Mouse (Mus musculus) midbrain, embryonic 14.5 days (tissue): Measurements from ENCODE around the gene Obp2a. TPM values are rescaled to one million over a fixed set of nuclear protein-coding genes. Genes with fewer than 3 reads are reported as not detected.
"Not testable (repeated sequence)": the region's sequence is repeated elsewhere in the genome, so short reads cannot be mapped to it uniquely, and the experiment has no call there.

ENCODE experiments used
- ATAC-seq: fragments of 200-750 bp; cut with Nextera tagmentation; 2 replicates; pipeline ENCODE4 v1.8.0; 2017; ENCODE audit warnings: moderate number of reproducible peaks, moderate library complexity; ENCODE audit not compliant: low FRiP score, low TSS enrichment
- DNase-seq: peaks from one replicate; pipeline ENCODE4 v3.0.0-alpha.2; 2015
- H3K27ac ChIP-seq: fragments of 300-500 bp; sonication (generic); replicated peaks from 2 replicates; pipeline ENCODE4 v1.5.1; 2014; ENCODE audit warnings: mild to moderate bottlenecking, low read depth, low read length, moderate library complexity
- H3K27me3 ChIP-seq: fragments of 300-500 bp; sonication (generic); 2 replicates; pipeline ENCODE4 v1.6.1; 2014; ENCODE audit warnings: low read length, control low read depth, mixed read lengths; ENCODE audit not compliant: control insufficient read depth, insufficient read depth
- H3K36me3 ChIP-seq: fragments of 300-500 bp; sonication (generic); 2 replicates; pipeline ENCODE4 v1.6.1; 2014; ENCODE audit warnings: low read length, control low read depth; ENCODE audit not compliant: control insufficient read depth, insufficient read depth
- H3K4me1 ChIP-seq: fragments of 300-500 bp; sonication (generic); 2 replicates; pipeline ENCODE4 v1.6.1; 2014; ENCODE audit warnings: mild to moderate bottlenecking, antibody characterized with exemption, low read length, control low read depth; ENCODE audit not compliant: control insufficient read depth, insufficient read depth
- H3K4me2 ChIP-seq: fragments of 300-500 bp; sonication (generic); 2 replicates; pipeline ENCODE4 v1.6.1; 2014; ENCODE audit warnings: mild to moderate bottlenecking, low read length, moderate library complexity
- H3K4me3 ChIP-seq: fragments of 300-500 bp; sonication (generic); replicated peaks from 2 replicates; pipeline ENCODE4 v1.5.1; 2014; ENCODE audit warnings: low read depth, low read length
- H3K9ac ChIP-seq: fragments of 300-500 bp; sonication (generic); replicated peaks from 2 replicates; pipeline ENCODE4 v1.6.1; 2014; ENCODE audit warnings: mild to moderate bottlenecking, low read length, moderate library complexity
- H3K9me3 ChIP-seq: fragments of 300-500 bp; sonication (generic); 2 replicates; pipeline ENCODE4 v1.6.1; 2016; ENCODE audit warnings: low read length, control low read depth, mixed read lengths; ENCODE audit not compliant: control insufficient read depth
- WGBS: fragments of 180-500 bp; shearing (Covaris S2); extraction: QIAGEN DNeasy Blood & Tissue Kit; methylation state at CpG from one replicate; pipeline ENCODE4 v1.1.7; 2014; 5-methylcytosine and 5-hydroxymethylcytosine counted together
- polyA plus RNA-seq: library from polyadenylated mRNA; unstranded; fragments of >200 nt; fragmentation: Nextera tagmentation; extraction: Ambion mirVana; gene quantifications from 2 replicates; pipeline ENCODE4 v1.2.1, GENCODE M21; 2014

Gene Obp2a
- polyA plus RNA-seq, 1 experiment from 2014 or later = not detected

- ATAC-seq (no peak), DNase-seq (no peak)
- Histone ChIP-seq H3K9me3 (no peaks in the 10 kb centered on the region), H3K9ac (no peak overlapping the region), H3K4me1 (no peaks in the 10 kb centered on the region), H3K4me2 (no peak overlapping the region), H3K36me3 (no peaks in the 10 kb centered on the region), H3K27ac (no peak overlapping the region), H3K27me3 (no peaks in the 10 kb centered on the region), H3K4me3 (no peak overlapping the region)
- WGBS = 62% methylated on average over 2 of the region's 2 CpGs
Measured at GRCm38 (mm10) chr2:25733199-25733930, 33.5 kb downstream of the Obp2a start.

GRCm38 (mm10) chr2:25736709-25737108 lies 36.9 kb downstream of the Obp2a start, which contains the start of gene Obp2b:
Obp2b (plus strand) TSS chr2:25737009.
- not testable (repeated sequence) for H3K9ac ChIP-seq, H3K4me1 ChIP-seq, ATAC-seq, H3K4me2 ChIP-seq, H3K27ac ChIP-seq, H3K9me3 ChIP-seq, H3K27me3 ChIP-seq, H3K36me3 ChIP-seq, DNase-seq, H3K4me3 ChIP-seq
- WGBS = 82% methylated on average over 3 of the region's 3 CpGs

GRCm38 (mm10) chr2:25741671-25742070 lies 41.8 kb downstream of the Obp2a start:
- no peaks in the 10 kb centered on the region for H3K36me3 ChIP-seq
- H3K27me3 ChIP-seq = no peaks in the 10 kb centered on the region
- no peak overlapping the region for H3K27ac ChIP-seq
- no peak for ATAC-seq
- no peak for DNase-seq
- H3K9me3 ChIP-seq = no peaks in the 10 kb centered on the region
- 77% methylated on average over 1 of the region's 1 CpGs for WGBS
- H3K4me2 ChIP-seq = no peak overlapping the region
- no peaks in the 10 kb centered on the region for H3K4me1 ChIP-seq
- H3K4me3 ChIP-seq = no peak overlapping the region
- no peak overlapping the region for H3K9ac ChIP-seq

Other genes with a start within 250 kb of the Obp2a start
- gene Clic3, start 243.2 kb upstream of the Obp2a start, polyA plus RNA-seq = 1.7 and 1.9 TPM in 2 replicates
- 95.4 and 126 TPM in 2 replicates for gene Paxx, start 238.9 kb upstream of the Obp2a start, polyA plus RNA-seq
- 3.7 and 71.9 TPM in 2 replicates for gene Ptgds, start 230.0 kb upstream of the Obp2a start, polyA plus RNA-seq
- gene Lcn12, start 206.1 kb upstream of the Obp2a start, polyA plus RNA-seq = not detected in 2 replicates
- 110 and 117 TPM in 2 replicates for gene Fbxw5, start 199.3 kb upstream of the Obp2a start, polyA plus RNA-seq
- gene C8g, start 198.3 kb upstream of the Obp2a start, polyA plus RNA-seq = 5.5 and 6.1 TPM in 2 replicates
- gene Traf2, start 153.1 kb upstream of the Obp2a start, polyA plus RNA-seq = 17.3 and 19.2 TPM in 2 replicates
- 318 and 409 TPM in 2 replicates for gene Edf1, start 142.2 kb upstream of the Obp2a start, polyA plus RNA-seq
- 2.1 and 3.9 TPM in 2 replicates for gene Mamdc4, start 125.2 kb upstream of the Obp2a start, polyA plus RNA-seq
- 167 and 206 TPM in 2 replicates for gene Phpt1, start 124.8 kb upstream of the Obp2a start, polyA plus RNA-seq
- 8.8 and 9.2 TPM in 2 replicates for gene Ajm1, start 118.3 kb upstream of the Obp2a start, polyA plus RNA-seq
- gene Rabl6, start 91.5 kb upstream of the Obp2a start, polyA plus RNA-seq = 60.9 and 62.6 TPM in 2 replicates
- 0.28 and 0.33 TPM in 2 replicates for gene Ccdc183, start 82.4 kb upstream of the Obp2a start, polyA plus RNA-seq
- 38.4 and 46.5 TPM in 2 replicates for gene Tmem141, start 78.0 kb upstream of the Obp2a start, polyA plus RNA-seq
- gene Fcna, start 72.0 kb upstream of the Obp2a start, polyA plus RNA-seq = 2.8 TPM in 1 of 2 replicates, not detected in the other
- not detected in 2 replicates for gene Lcn8, start 46.9 kb upstream of the Obp2a start, polyA plus RNA-seq
- gene Lcn5, start 42.1 kb upstream of the Obp2a start, polyA plus RNA-seq = not detected in 2 replicates
- not detected in 2 replicates for gene Lcn6, start 23.3 kb upstream of the Obp2a start, polyA plus RNA-seq
- gene Lcn10, start 17.3 kb upstream of the Obp2a start, polyA plus RNA-seq = not detected in 2 replicates
- 114 and 151 TPM in 2 replicates for gene Bmyc, start 6.7 kb downstream of the Obp2a start, polyA plus RNA-seq
- not detected in 2 replicates for gene Obp2b, start 37.0 kb downstream of the Obp2a start, polyA plus RNA-seq
- gene Lcn3, start 65.5 kb downstream of the Obp2a start, polyA plus RNA-seq = not detected in 2 replicates
- not detected in 2 replicates for gene Lcn11, start 77.0 kb downstream of the Obp2a start, polyA plus RNA-seq
- not detected in 2 replicates for gene Gm13539, start 82.2 kb downstream of the Obp2a start, polyA plus RNA-seq
- gene Glt6d1, start 115.8 kb downstream of the Obp2a start, polyA plus RNA-seq = not detected in 2 replicates
- not detected in 2 replicates for gene Lcn9, start 123.1 kb downstream of the Obp2a start, polyA plus RNA-seq
- gene Sohlh1, start 147.2 kb downstream of the Obp2a start, polyA plus RNA-seq = not detected in 2 replicates
- gene Kcnt1, start 163.7 kb downstream of the Obp2a start, polyA plus RNA-seq = 10.1 and 11.3 TPM in 2 replicates